Mouse (Mus musculus) heart, adult 9 months (tissue): ENCODE results near the gene L3mbtl3.

ENCODE experiments used
- DNase-seq, 2 experiments: peaks; one replicate each; pipeline ENCODE4 v3.0.0; 2022; ENCODE audit warnings: low spot score in 2 of 2

L3mbtl3 gene

DNA sequence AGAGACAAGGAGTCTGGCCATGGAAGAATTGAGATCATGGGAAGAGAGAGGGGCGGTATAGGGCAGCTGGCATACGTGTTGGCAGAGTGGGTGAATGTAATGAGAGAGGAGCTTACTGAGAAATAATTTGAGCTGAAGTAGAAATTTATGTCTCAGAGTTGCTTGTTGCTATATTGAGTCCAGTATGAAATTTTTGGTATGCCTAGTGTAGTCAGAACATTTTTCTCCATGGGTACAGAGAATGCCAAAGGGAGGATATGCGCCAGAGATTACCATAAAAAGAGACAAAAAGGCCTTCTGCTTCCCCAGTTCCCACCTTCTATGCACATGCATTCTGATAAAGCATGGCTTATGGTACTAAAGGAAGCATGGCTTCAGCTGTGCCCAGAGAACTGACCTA is 132.6 kb downstream of the L3mbtl3 start:
- no peak for DNase-seq

GRCm38 (mm10) chr10:26239090-26239489 is 136.7 kb downstream of the L3mbtl3 start:
- no peak for DNase-seq

- DNase-seq: no peak
These were observed 137.2 kb downstream of the L3mbtl3 start for GRCm38 (mm10) chr10:26238559-26238958.

GRCm38 (mm10) chr10:26232071-26232653 is 143.6 kb downstream of the L3mbtl3 start:
- DNase-seq: no peak

GRCm38 (mm10) chr10:26229488-26229887 is 146.3 kb downstream of the L3mbtl3 start, which contains the start of gene Samd3:
TSS of gene Samd3 (plus strand) at chr10:26229707.
- DNase-seq: no peak

GRCm38 (mm10) chr10:26228187-26228586 is 147.6 kb downstream of the L3mbtl3 start:
- no peak for DNase-seq

DNA sequence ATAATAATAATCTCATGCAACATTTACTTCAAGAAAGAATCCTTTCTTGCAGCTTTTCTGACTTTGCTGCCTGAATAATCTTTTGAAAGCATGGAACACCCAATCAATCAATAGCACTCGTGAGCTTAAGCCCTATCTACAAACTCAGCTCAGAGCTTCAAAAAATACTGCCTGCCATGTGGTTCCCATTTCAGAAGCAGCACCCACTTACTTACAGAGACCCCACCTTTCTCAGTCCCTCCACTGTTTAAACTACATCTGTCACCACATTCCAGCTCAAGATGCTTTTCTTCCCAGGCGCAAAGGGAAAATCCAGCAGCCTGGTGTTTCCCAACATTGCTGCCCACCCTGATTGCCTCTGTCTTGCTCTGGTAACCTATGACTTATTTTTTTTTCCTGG is 149.0 kb downstream of the L3mbtl3 start:
- no peak for DNase-seq

DNA sequence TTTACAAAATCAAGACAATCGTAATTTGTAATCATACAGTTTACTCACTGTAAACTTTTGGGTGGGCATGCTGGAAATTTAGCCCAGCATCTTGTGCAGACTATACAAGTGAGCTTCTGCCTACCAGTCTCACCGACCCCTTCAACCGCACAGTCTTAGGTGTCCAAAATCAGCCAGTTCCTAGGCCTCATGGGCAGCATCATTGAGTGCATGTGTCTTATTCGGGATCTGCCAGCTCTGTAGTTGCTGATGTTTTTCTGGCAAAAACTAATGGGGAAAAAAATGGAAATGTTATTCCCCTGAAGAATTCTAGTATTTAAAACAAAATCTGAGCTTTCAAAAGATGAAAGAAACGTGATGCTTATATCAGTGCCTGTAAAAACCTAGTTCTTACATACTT is 149.5 kb downstream of the L3mbtl3 start:
- DNase-seq: no peak
